Mouse (Mus musculus) retina, postnatal 1 day (tissue): ENCODE measurements at regions not wholly inside any gene's neighbourhood (a gene's known extent, or its start where the extent isn't known, plus 50 kb on each side); places are given as distances from the start of the nearest gene placed in this dataset.

Source experiments
- DNase-seq: peaks from one replicate; pipeline ENCODE4 v3.0.0-alpha.2; 2012

DNA sequence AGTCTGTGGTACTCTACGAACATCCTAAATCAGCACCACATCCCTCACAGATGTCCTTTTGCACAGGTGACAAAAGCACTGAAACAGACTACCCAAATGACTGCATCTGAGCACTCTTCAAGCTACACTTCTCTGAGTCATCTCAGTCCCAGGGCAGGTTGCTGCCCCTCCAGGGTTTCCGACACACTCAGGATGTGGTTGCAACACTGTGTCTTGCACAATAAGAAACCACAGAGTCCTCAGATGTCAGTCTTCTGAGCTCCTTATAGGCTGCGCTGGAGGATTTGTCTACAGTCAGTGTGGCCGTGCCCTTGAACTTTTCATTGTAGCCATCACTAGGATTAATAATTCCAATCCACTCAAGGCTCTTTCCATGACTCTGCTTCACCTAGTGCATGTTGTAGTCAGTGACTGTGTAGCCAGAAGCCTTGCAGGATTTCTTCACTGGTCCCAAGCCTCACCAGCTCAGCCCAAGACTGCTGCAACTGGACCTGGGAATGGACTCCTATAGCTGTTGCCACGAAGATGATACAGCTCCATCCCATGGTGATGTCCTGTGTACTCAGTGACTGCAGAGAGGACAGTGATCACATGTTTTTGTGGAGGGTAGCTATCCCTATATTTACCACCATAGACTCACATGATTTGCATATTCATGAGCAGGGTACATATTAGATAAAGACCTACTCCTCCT is 1103.3 kb upstream of the Tenm3 start:
- no peak for DNase-seq

DNA sequence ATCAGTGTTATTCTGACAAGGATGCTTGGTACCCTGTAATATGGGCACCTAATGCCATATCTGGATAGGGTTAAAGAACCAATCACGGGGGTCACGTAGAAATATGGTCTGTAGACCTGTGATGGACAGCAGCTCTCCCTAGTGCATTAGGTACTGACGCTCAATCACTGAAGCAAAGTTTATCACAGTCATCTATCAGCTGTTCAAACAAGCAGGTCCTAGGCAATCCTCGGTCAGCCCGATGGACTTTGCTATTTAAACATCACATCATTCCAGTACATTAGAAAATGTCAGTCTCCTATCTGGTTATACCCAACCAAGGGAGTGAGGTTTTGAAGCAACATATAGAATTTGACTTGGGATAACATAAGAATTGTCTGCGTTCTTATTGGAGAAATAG is 1088.4 kb upstream of the Tenm3 start:
- DNase-seq = no peak

DNA sequence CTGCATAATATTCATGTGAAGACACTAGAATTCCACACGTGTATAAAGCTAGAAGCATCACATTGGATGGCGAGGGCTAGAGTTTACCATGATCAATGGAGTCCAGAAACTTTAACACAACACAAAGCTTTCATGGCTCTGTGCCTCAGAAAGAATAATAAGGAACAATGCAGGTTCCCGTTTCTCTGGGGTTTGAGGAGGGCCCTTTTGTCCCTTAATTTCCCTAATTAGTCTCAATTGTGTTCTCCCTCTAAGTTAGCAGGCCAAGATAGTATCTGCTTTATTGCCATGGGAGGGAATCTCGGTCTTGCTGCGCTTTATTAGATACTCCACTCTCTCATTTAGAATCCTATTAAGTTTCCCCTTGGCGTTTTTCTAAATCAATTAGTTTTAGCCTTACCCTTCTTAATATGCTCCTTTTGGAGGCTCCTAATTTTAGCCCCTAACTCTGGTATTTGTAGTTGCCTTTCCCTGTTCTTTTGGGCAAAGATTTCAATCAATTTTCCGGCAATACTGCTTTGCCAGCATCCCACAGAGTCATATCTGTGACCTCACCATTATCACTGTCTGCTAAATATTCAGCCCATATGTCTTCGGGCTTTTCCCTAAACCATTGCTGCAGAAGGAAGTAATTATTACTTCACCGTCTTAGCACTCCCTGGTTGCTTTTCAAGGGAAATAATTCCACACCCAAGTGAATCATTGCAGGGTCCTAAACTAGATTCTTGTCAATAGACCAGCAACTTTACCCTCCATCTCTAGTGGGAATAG is 1082.8 kb upstream of the Tenm3 start:
- peak; percentile 83 for DNase-seq

DNA sequence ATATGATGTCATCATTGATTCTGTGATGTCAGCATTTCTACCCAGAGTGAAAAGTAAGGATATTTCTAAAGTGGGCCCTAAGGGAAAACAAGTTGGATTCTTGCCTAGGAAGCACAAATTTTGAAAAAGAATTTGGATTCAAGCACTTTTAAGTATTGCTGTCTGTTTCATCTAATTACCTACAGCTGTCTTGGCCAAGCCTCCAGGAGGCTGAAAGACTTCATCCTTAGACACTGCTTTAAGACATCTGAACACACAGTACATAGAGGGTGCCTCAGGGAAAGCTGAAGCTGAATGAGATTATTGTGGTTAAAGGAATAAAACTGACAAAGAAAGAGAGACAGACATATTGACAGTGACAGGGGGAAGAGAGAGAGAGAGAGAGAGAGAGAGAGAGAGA is 1061.3 kb upstream of the Tenm3 start:
- no peak for DNase-seq

DNA sequence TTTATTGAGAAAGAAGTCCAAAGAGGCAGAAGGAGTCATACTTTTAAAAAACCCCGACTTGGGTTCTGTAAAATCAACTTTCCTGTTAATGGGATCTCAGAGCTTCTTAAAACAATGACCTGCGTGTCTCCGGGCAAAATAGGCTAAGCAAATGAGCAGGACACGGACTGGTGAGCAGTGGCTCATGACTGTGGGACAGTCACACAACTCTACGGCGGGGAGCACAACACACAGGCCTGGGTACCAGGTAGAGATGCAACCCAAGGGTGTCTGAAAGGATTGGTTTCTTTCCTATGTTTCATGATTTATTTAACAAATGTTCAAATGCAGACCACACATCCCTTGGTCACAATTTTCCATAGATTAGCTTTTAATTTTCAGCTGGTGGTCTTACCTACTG is 1058.3 kb upstream of the Tenm3 start:
- peak; percentile 27 for DNase-seq

DNA sequence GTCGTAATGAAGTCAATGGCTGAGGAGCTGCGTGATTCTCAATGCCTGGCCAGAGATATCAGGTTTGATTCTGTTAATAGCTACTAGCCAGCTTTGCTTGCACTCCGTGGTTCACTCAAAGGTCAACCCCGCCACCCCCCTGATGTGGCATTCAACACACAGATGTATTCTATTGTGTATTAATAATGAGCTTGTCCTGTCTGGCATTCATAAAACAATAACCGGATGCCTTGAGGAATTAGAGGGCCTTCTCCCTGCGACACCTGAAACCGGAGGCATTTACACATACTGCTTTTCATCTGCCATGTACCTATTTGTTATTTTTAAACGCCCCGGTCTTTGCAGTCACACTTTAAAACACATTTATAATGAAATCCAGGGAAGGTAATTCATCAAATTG is 1057.8 kb upstream of the Tenm3 start:
- peak; percentile 77 for DNase-seq
